Mouse (Mus musculus): Measurements from ENCODE around the gene Cpm. TPM values are rescaled to one million over a fixed set of nuclear protein-coding genes. Genes with fewer than 3 reads are reported as not detected.
"Not testable (repeated sequence)": the region's sequence is repeated elsewhere in the genome, so short reads cannot be mapped to it uniquely, and the experiment has no call there.

The Cpm gene
- polyA plus RNA-seq, 1 experiment = 11.8 TPM

DNA sequence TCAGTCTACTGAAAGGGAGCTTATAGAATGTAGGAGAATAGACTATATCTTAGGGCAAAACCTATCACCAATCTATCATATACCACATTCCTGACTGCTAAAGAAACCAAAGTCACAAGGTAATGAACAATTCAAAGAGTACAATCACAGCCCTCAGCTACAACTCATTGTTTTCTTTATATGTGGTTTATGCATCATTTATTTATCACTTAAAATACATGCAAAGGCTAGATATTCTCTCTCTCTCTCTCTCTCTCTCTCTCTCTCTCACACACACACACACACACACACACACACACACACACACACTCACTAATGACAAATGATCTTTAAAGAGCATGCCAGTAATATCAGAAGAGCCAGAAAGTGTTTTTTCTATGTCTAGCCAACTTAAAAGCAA, 76.5 kb downstream of the Cpm start:
- DNase-seq (ENCODE audit: low read depth, low spot score) = no peak

DNA sequence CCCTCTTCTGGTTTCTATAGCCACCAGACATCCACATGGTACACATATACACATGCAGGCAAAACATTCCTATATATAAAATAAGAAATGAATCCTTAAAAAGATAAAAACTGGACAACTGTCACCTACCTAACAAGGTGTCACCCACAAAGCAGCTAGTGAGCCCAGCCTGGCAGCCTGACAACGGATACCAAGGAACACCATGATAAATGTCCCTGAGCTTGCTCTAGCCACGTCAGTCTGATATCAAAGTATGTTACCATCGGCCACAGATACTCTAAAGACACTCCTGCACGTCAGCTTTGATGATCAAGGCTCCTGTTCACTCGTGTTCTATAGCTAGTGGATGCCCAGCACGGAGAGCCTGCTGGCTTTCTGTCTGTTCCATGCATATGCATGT, 77.1 kb downstream of the Cpm start:
- DNase-seq (ENCODE audit: low read depth, low spot score) = no peak
- 89% methylated on average over 6 of the region's 6 CpGs for WGBS

DNA sequence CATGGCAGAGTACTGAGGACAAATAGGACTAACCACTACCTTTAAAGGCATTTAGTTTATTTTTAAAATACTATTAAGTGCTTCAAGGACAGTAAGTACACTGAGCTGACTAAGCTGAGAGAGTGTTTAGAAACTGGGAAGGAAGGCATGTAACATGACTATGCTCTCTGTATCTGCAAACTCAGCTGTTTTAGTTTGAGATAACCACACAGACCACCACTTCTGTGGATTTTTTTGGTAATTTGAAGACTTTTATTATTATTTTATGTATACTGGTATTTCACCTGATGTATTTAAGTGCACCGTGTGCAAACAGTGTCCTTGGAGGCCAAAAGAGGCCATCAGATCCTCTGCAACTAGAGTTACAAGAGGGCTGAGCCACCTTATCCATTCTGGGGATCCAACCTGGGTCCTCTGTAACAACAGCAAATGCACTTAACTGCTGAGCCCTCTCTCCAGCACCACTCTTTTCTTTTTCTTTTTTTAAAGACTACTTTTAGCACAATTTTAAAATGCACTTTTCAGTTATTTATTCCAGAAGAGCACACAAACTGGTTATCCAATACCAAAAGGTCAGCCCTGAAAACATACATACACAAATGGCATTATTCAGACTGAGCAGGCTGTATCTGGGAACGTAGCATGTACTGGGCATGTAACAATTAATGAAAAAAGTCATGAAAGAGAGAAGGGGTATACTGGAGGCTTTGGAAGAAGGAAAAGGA, 78.0 kb downstream of the Cpm start:
- whole genome bisulfite sequencing = 86% methylated on average over 2 of the region's 2 CpGs
- no peak for DNase-seq (ENCODE audit: low read depth, low spot score)

DNA sequence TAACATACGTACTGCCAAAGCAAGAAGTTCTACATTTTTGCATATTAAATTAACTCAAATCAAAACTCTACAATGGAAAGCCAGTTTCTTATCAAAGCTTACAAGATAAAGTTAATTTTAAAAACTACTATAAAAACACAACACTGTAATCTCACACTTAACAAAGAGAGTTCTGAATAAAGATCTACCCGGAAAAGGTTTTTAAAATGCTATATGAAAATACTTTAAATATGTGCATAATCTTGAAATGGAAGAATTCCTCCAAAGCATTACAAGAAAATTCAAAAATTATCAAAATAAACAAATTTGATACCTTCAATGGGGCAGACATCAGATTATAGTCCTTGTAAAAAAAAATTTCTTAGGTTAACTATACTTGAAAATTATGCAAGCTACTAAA, 79.1 kb downstream of the Cpm start:
- DNase-seq (ENCODE audit: low read depth, low spot score) = no peak
- WGBS = 96% methylated on average over 2 of the region's 2 CpGs

DNA sequence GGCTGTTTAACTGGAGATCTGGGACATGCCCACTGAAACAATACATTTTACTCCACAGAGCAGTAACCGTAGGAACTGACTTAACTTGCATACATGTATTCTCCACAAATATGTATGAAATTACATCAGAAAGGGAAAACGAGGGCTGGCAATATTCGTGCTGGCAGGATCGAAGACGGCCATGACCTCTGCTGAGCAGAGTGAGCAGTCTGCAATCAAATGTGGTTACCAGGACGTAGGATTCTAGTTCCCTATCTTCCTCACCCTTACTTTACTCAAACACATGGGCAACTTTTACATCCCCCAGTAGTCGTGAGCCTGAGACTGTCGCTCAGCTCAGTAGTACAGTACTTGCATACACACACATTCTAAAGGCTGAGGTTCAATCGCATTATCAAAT, 79.6 kb downstream of the Cpm start:
- WGBS = 57% methylated on average over 9 of the region's 9 CpGs
- DNase-seq (ENCODE audit: low read depth, low spot score) = no peak

DNA sequence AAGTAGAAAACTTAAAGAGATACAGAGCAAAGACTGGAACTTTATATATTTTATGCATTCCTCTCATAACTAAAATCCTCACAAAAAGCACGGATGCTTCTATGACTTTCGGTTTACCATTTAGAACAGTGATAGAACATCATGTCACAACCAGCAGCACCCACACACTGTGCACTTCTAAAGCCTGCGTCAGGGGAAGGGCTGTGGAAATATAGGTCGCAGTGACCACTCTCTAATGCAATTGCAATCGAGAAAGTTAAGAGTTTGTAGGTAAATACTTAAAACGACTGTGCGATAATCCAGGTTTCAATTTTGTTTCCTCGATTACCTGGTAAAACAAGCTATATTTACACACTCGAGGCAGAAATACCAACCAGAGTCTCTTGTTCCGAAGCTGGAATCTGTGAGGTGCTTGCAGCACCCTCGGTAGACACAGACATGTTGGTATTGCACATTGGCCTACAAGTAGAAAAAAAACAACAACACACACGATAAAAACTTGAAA, 80.1 kb downstream of the Cpm start:
- WGBS = 7% methylated on average over 12 of the region's 12 CpGs
- DNase-seq (ENCODE audit: low read depth, low spot score) = no peak

DNA sequence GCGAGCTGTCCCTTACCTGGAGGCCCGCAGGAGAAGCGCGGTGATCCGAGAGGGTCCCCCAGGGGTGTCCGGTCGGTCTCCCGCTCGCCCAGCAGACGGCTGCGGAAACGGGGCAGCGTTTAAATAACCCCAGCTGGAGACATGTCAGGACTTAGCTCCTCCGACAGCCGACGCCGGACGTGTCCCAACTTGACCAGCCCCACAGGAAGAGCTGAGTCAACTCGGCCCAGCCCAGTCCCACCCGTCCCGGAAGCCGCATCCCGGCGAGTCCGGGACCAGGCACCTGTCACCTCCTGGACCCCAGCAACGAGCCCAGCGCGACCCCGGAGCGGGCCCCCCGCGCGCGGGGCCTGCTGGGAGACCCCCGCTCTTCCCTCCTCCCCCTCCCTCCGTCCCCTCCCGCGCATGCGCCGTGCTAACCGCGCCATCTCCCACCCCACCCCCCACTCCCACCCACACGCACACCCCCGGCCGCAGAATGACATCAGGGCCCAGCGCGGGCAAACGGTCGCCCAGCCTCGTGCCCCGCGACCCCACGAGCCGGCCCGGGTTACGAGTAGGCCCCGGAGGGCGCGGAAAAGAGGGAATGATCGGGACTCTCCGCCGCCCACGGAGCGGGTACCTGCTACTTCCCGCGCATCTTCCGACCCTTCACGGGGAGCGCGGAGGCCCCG, 80.8 kb downstream of the Cpm start:
- DNase-seq (ENCODE audit: low read depth, low spot score) = peak; percentile 42
- under 1% methylated on average over 71 of the region's 71 CpGs for WGBS

DNA sequence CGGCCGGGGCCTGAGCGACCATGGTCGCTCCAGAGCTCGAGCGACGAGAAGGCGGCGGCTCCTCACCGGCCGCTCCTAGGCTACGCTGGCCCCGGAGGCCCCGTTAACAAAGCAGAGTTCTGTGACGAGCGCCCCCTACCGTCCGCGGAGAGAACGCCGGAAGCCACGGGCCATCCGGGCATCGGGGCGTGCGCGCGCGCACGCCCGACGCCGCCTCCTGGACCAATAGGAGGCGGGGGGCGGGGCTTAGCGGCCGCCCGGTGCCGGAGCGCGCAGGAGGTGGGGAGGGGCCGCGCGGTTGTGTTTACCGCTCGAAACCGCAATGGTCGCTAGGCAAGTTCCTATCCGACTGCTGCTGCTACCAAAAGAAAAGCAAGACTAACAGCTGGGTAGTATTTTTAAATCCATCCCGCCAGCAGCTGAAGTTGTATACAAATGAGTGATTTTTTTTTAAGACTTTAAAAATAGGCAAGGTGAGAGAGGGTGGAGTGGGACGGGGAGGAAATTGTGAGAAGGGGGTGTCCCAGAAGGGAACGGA, 81.4 kb downstream of the Cpm start, which contains the start of gene Mdm2:
Gene Mdm2 (minus strand): TSS at position 155 of the 538 bp plus-strand sequence.
- WGBS = under 1% methylated on average over 52 of the region's 52 CpGs
- DNase-seq (ENCODE audit: low read depth, low spot score) = peak; percentile 57

DNA sequence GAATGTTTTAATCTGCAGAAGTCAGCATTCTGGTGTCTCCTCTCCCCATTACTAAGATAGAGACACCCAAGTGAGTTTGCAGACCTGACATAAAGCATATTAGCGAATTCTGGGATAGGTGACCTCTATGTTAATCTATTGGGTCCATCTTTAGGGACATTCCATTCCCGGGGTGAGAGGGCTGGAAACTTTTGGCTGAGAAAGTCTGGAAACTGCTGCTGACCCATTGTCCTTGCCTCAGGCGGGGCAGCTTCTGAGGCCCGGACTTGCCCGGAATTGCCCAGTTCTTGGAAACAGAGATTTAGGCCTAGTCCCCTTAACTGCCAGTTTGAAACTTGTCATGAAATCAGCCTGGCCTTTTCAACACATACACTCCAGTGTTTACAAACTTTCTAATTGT, 82.1 kb downstream of the Cpm start:
- WGBS = 50% methylated on average over 5 of the region's 5 CpGs
- DNase-seq (ENCODE audit: low read depth, low spot score) = no peak

DNA sequence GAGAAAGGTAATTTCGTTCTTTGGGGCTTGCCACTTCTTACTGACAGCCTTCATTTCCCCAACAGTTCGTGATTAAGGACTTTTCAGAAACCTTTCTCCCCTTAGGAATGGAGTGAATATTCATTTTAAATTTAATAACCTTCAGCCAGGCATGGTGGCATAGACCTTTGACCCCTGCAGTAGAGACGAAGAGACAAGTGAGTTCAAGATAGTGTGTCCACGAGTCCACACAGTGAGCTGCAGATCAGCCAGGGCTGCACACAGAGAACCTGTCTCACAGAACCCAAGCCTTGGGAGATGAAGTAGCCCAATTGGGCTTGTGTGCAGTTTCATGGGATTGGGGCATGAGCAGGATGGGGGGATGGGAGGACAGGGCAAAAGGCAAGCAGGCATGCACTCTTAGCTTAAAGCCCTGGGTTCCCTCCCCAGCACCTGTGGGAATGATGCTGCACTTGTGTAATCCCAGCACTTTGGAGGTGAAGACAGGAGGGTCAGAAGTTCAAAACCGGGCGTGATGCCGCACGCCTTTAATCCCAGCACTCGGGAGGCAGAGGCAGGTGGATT, 83.0 kb downstream of the Cpm start:
- 86% methylated on average over 9 of the region's 9 CpGs for WGBS
- DNase-seq (ENCODE audit: low read depth, low spot score) = no peak

DNA sequence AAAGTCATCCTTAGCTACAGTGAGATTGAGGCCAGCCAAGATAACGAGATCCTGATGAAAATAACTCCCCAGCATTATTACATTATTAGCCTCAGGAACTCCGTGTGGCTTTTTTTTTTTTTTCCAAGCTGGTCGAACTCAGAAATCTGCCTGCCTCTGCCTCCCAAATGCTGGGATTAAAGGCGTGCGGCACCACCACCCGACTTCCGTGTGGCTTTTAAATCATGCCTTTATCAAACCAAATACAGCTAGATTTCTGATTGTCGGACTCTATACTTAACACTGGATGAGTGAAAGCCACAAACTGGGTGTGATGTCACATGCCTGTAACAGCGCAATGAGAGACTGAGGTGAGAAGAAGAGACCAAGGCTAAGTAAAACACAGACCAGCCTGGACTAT, 83.6 kb downstream of the Cpm start:
- no peak for DNase-seq (ENCODE audit: low read depth, low spot score)
- 93% methylated on average over 9 of the region's 9 CpGs for WGBS

DNA sequence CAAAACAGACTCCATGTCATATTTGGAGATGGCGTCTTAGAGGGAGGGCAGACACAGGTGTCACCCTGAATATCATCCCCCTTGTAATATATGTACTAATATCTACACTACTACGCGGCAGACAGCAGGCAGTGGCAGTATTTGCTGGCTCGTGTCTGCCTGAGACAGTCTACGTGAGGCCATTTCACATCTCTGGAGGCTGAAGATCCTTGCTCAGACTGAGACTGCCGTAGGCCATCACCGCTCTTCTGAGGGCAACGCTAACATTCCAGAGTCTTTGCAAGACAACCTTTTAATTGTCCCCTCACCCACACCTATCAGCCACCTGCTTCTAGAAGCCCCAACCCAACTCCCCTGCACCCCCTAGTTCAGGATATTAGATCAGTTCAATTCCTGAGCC, 84.2 kb downstream of the Cpm start:
- no peak for DNase-seq (ENCODE audit: low read depth, low spot score)
- 92% methylated on average over 8 of the region's 8 CpGs for WGBS

DNA sequence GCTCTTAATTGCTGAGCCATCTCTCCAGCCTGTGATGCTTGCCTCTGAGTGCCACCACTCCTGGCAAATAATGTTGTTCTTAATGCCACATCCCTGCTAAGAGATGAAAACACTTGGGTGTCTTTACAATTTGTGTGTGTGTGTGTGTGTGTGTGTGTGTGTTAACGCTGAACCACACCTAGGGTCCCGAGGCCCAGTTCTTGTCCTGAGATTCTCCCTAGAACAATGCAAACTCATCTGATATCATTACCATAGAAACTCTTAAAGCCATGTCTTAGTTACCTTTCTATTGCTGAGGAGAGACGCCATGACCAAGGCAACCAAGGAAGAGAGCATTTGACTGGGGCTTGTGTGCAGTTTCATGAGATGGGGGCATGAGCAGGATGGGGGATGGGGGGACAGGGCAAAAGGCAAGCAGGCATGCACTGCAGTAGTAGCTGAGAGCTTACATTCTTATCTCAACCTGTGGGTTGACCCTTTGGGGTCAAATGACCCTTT, 84.8 kb downstream of the Cpm start:
- WGBS = 84% methylated on average over 3 of the region's 3 CpGs
- no peak for DNase-seq (ENCODE audit: low read depth, low spot score)

DNA sequence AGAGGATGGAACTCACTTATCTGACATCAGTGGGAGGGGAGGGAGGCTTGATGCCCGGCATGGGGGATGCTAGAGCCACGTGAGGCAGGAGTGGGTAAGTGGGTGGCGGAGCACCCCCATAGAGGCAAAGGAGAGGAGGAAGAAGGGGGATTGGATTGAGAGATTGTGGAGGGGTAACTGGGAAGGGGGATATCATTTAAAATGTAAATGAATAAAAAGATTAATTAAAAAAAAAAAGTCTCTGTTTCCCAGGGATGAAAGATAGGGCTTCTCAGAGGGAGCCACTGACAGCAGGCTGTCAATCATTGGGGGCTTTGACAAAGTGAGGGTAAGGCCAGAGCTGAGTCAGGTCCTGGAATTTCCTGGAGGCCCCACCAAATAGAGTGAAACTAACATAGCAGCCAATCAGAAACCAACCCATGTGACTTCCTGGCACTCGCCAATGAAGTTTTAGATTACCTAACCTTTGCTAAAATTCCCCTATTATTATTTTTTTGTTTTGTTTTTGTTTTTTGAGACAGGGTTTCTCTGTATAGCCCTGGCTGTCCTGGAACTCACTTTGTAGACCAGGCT, 85.7 kb downstream of the Cpm start:
- 78% methylated on average over 4 of the region's 4 CpGs for WGBS
- DNase-seq (ENCODE audit: low read depth, low spot score) = no peak

DNA sequence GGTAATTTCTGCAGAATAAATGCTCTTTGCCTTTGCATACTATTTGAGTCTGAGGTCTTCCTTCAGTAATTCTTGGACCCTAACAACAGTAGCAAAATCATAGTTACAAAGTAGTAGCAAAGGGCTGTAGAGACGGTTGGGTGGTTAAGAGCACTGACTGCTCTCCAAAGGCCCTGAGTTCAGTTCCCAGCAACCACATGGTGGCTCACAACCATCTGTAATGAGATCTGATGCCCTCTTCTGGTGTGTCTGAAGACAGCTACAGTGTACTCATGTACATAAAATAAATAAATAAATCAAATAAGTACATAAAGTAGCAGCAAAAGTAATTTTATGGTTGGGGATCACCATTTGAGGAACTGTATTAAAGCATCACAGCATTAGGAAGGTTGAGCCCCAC, 86.4 kb downstream of the Cpm start:
- DNase-seq (ENCODE audit: low read depth, low spot score) = not testable (repeated sequence)
- 100% methylated on average over 1 of the region's 1 CpGs for WGBS

DNA sequence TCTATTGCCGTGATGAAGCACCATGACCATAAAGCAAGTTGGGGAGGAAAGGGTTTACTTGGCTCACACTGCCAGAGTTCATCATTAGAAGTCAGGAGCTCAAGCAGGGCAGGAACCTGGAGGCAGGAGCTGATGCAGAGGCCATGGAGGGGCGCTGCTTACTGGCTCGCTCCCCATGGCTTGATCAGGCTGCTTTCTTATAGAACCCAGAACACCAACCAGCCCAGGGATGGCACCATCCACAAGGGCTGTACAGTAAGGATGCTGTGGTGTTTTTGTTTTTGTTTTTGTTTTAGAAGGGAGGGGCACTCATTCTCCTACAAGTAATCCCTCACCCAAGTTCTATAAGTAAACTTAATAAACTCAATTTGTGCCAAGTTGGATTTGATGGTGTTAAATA, 87.4 kb downstream of the Cpm start:
- 82% methylated on average over 3 of the region's 3 CpGs for WGBS
- DNase-seq (ENCODE audit: low read depth, low spot score) = no peak

DNA sequence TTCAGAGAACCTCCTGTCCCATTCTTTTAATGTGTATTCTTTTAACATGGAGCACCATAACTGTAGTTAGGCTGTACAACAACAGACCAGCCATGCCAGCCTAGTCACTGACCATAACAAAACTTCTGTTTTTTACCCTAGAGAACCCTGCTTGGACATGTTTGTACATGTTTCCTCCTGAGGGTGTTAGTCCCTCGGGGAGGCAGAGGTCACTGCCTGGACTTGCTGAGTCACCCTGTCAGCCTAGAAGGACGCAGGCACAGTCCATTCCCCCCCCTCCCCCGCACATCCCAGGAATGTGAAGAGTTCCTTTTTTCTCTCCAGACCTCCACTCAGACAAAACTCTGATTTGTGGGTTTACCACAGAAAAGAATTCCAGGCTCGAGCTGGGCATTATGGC, 88.3 kb downstream of the Cpm start:
- no peak for DNase-seq (ENCODE audit: low read depth, low spot score)
- WGBS = 14% methylated on average over 4 of the region's 4 CpGs

DNA sequence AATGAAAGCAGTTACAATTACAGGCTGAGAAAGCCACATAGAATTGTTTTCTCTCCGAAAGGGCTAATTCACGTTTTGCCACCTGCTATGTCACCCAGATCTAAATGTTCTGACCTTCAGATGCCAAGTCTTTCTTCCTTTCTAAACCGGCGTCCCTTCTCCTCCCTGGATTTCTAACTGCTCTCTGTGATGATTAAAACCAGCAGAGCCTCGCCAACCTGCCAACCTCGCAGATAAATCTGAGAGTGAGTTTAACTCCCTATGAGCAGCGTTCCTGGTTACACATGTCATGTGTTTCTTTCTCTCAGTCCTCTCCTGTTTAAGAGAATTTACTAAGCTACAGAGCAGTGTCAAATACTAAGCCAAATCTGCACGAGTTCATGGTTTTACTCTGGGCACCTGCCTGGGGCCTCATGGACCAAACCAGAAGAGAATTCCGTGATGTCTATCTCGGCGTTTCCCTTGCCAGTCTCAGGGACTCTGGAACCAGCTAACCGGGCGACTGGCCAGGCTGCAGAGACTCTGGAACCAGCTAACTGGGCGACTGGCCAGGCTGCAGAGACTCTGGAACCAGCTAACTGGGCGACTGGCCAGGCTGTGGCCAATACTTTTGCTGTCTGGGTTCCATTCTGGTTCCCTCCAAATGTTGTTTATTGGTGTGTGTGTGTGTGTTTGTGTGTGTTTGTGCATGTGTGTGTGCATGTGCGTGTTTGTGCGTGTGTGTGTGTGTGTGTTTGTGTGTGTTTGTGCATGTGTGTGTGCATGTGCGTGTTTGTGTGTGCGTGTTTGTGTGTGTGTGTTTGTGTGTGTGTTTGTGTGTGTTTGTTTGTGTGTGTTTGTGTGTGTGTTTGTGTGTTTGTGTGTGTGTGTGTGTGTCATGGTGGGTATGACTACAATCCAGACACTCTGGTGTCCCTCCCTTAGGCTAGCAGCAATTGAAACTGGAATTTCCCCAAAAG, 89.1 kb downstream of the Cpm start:
- DNase-seq (ENCODE audit: low read depth, low spot score) = no peak
- 42% methylated on average over 19 of the region's 19 CpGs for WGBS

DNA sequence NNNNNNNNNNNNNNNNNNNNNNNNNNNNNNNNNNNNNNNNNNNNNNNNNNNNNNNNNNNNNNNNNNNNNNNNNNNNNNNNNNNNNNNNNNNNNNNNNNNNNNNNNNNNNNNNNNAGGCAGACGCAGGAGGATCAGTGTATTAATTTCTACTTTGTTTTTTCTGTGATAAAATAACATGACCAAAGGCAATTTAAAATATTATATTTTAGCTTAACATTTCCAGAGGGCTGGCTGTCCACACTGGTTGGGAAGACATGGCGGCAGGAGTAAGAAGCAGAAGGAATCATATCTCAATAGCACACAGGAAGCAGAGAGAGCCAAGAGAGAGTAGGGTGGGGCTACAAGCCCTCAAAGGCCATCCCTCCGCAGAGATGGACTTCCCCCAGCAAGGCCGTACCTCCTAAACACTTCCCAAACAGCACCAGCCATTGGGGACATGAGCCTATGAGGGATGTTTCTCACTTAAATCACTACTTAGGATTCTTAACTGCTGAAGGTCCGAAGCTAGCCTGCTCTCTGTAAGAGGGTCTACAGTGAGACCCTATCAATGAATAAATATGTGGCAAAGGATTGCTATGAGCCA, 94.9 kb downstream of the Cpm start:
- 81% methylated on average over 5 of the region's 5 CpGs for WGBS
- no peak for DNase-seq (ENCODE audit: low read depth, low spot score)
